Mouse (Mus musculus) ES-Bruce4 (cell line): Measurements from ENCODE around the gene Krtap16-1.

Experiments
- CTCF ChIP-seq: IDR thresholded peaks from one replicate; pipeline ENCODE4 v1.8.1; 2011; ENCODE audit warnings: low read depth, low read length
- EP300 ChIP-seq: IDR thresholded peaks from 2 replicates; pipeline ENCODE4 v1.6.1; 2011; ENCODE audit warnings: low read depth, low read length; ENCODE audit not compliant: insufficient read depth
- POLR2A ChIP-seq: IDR thresholded peaks from one replicate; pipeline ENCODE4 v1.8.1; 2011; ENCODE audit warnings: low read length; ENCODE audit not compliant: insufficient read depth

DNA sequence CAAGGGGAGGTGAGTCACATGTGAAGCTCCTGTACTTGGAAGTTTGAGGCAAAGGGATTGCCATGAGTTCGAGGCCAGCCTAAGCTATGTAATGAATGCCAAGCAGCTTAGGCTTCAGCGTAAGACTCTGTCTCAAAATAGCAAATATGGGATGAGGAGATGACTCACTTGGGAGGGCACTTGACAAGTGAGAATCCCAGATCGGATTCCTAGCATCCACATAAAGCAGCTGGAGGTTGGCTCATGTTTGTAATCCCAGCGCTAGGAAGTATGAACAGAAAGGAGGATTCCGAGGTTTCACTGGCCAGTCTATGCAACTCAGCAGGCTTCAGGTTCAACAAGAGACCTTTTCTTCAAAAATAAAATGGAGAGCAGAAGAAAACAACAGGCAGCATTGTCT lies 35.0 kb upstream of the Krtap16-1 start:
- no peak for TF ChIP-seq POLR2A
- TF ChIP-seq CTCF = no peak
- TF ChIP-seq EP300 = no peak
